Mouse (Mus musculus) lung, postnatal 0 days (tissue): ENCODE data around the gene Proser1.

ENCODE experiments used
- CTCF ChIP-seq: IDR thresholded peaks from 2 replicates; pipeline ENCODE4 v1.5.1; 2016; ENCODE audit warnings: antibody characterized with exemption, mild to moderate bottlenecking
- EP300 ChIP-seq: IDR thresholded peaks from 2 replicates; pipeline ENCODE4 v1.6.1; 2016; ENCODE audit warnings: antibody characterized with exemption, mild to moderate bottlenecking, control low read depth

- TF ChIP-seq CTCF: no peak
- TF ChIP-seq EP300: no peak
These were observed 40.8 kb upstream of the Proser1 start for GRCm38 (mm10) chr3:53422691-53423090.
